Mouse (Mus musculus): ENCODE measurements around the gene Gm3543. TPM values are rescaled to one million over a fixed set of nuclear protein-coding genes. Genes with fewer than 3 reads are reported as not detected.

Gene Gm3543
- not detected in 2 replicates for polyA plus RNA-seq (2012; rRNA removed)

GRCm38 (mm10) chr14:41983225-41983624, at the start of gene Gm3543:
Gene Gm3543 (minus strand): TSS chr14:41983325.

GRCm38 (mm10) chr14:41967827-41968226, 15.3 kb downstream of the Gm3543 start, which contains the start of gene Gm6401:
Gene Gm6401 (minus strand): TSS chr14:41967927.

DNA sequence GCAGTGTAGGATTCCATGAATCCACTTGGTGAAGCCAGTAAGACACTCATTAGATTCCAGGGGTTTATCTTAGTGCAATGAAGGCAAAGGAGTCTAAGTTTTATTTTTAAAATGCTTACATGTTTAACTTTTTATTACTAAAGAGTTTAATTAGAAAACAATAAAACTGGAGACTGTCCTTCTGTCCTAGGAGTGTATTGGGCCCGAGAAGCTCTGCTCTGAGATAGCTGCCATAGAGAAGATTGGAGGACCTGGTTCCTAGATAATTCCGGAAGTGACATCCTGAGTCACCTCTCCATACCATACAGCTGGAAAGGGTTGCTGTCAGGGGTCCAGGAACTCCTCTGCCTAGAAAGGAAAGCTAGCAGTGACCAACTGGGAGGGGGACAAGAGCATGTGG, 39.4 kb downstream of the Gm3543 start, which contains the start of gene 1700024B05Rik:
Gene 1700024B05Rik (plus strand): TSS at position 301 of the 400 bp plus-strand sequence.

Other genes with a start within 250 kb of the Gm3543 start
- not detected in 2 replicates for gene Gm7929, start 232.7 kb downstream of the Gm3543 start, polyA plus RNA-seq (2012; rRNA removed)
- gene Gm47189, start 210.9 kb downstream of the Gm3543 start, polyA plus RNA-seq (2012; rRNA removed) = not detected in 2 replicates
- not detected in 2 replicates for gene Gm7980, start 76.0 kb downstream of the Gm3543 start, polyA plus RNA-seq (2012; rRNA removed)
- gene 1700049E17Rik1, start 58.4 kb downstream of the Gm3543 start, polyA plus RNA-seq (2012; rRNA removed) = not detected in 2 replicates
- gene 1700024B05Rik, start 39.3 kb downstream of the Gm3543 start, polyA plus RNA-seq (2012; rRNA removed) = not detected in 2 replicates
- not detected in 2 replicates for gene Gm6401, start 15.4 kb downstream of the Gm3543 start, polyA plus RNA-seq (2012; rRNA removed)
- not detected in 2 replicates for gene Gm7951, start 134.0 kb upstream of the Gm3543 start, polyA plus RNA-seq (2012; rRNA removed)
- not detected in 2 replicates for gene Gm17027, start 179.3 kb upstream of the Gm3543 start, polyA plus RNA-seq (2012; rRNA removed)
- not detected in 2 replicates for gene Gm3573, start 207.5 kb upstream of the Gm3543 start, polyA plus RNA-seq (2012; rRNA removed)

Data from liver, embryonic 14 days (tissue).